Mouse (Mus musculus) fibroblast of lung, adult 2 months (primary cell): ENCODE results near the gene Myo19.
"Not testable (repeated sequence)": the region's sequence is repeated elsewhere in the genome, so short reads cannot be mapped to it uniquely, and the experiment has no call there.

Experiments
- DNase-seq: peaks from one replicate; pipeline ENCODE4 v3.0.0-alpha.2; 2011; ENCODE audit warnings: low read depth

Myo19 gene

DNA sequence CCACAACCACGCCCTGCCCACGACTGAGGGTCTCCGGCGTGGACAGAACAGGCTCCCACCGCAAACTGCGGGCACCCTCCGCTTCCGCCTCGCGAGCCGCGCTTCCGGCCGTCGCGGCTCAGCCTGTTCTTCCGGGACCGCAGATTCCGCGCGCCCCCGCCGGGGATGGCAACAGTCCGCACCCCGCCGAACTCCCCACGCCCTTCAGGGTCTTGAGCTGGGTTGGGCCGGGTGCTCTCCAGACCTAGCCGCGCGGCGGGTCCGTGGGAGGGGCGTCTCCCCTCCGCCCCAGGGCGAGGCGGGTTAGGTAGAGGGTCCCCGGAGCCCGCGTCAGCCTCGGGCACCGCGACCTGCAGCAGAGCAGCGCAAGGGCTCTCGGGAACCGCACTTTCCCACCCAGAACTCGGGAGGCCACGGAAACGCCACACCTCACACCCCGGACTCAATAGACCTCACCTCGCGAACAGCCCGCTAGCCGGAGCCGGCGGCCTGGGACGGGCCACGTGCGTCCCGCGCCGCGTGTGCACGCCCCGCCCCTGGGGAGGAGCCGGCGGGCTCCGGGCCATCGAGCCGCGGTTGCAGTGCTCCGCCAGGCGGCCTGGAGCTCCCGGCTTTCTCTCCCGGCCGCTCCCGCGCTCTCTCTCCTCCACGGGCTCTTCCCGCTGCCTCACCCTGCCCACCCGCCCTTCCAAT is at the start of gene Myo19, which contains the start of gene Pigw:
TSS of gene Myo19 (plus strand) at position 377 of the 693 bp plus-strand sequence.
TSS of gene Pigw (minus strand) at position 514 of the 693 bp plus-strand sequence.
- DNase-seq, result peak; percentile 47

DNA sequence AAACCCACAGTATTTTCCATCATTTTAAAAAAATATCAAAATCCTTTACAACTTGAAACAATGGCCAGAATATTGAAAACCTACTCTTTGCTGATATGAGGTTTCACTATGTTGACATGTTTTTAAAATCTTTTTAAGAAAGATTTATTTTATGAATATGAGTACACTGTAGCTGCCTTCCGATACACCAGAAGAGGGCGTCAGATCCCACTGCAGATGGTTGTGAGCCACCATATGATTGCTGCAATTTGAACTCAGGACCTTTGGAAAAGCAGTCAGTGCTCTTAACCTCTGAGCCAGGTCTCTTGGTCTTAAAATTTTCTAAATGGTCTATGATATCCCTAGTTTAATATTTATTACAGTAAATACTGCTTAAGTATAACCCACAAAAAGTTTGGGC is 40.6 kb upstream of the Myo19 start:
- no peak for DNase-seq

DNA sequence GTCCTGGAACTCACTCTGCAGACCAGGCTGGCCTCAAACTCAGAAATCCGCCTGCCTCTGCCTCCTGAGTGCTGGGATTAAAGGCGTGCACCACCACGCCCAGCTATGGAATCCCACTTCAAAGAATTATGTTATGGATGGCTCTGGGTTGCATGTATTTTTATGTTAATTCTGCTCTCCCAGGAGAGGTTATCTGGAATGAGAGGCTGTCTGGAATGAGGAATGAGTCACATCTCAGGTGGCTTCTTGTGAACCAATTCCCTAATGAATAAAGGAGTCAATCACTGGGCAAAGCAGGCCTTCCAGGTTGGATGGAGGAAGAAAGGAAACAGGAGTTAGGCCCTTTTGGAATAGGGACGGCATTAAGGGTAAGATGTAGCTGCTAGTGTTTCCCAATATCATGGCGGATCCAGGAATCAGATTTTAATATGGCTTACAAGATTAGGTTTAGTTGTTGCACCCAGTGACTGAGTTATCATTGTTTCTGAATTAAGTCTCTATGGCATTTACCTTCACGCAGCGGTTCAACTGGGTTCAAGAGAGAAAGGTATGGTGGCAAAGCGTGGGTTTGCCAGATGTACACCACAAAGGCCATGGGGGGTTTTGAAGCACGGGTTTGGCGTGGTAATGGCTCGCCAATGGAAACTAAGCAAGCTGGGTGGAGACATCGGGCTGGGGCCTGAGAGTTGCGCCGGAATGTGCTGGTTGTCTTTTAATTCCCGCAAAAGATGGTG is 33.0 kb upstream of the Myo19 start:
- DNase-seq, result no peak

GRCm38 (mm10) chr11:84847475-84848090 is 32.4 kb upstream of the Myo19 start:
- DNase-seq, result no peak

GRCm38 (mm10) chr11:84855285-84855684 is 24.7 kb upstream of the Myo19 start:
- DNase-seq, result no peak

DNA sequence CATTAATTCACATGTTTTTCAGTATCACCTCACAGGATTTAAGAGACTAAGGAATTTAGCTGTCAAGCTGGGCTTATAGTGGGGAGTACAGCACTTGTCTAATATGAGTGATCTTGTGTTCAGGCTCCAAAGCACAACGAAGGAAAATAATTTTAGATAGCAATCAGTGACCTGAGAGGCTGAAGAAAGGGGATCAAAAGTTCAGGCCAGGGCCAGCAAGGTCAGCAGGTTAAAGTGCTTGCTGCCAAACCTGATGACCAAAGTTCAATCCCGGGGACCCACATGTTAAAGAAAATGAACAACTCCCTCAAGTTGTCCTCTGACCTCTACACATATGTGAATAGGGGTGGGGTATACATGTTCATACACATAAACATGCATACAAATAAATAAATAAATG is 14.7 kb upstream of the Myo19 start:
- no peak for DNase-seq

DNA sequence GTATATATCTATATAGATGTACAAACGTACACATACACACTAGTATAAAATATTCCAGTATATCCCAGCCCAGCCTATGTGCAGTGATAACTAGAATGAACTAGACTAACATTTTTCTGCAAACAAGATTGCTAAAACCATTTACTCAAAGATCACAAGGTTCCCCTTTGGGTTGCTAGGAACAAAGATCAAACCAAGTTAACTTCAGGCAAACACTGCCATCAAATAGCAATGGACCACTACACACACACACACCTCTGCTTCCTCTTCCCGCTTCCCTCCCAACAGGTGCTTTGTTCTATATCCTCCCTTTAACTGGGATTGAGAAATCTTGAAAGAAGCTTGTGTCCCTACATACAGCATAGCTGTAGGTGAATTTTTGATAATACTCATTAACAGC is 12.4 kb upstream of the Myo19 start:
- no peak for DNase-seq

DNA sequence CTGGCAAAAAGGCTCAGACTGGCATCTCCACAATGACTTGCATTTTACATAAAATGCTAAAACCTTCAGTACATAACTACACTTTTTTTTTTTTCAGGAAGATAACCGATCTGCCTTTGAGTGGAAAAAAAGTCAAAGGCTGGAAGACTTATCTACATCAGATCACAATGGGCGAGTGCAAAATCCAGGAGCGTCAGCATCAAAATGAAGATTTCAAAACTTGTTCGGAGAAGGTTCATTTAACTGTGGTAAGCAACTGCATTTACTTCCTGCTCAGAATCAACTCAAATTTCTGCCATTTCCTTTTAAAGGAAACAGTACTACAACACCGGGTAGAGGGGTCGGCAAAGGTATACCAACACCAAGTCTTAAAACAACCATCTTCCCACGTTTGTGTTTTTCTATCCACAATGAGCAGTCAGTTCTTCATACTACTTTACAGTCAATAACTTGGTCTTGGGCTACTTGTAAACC is 11.1 kb upstream of the Myo19 start:
- DNase-seq, result no peak

DNA sequence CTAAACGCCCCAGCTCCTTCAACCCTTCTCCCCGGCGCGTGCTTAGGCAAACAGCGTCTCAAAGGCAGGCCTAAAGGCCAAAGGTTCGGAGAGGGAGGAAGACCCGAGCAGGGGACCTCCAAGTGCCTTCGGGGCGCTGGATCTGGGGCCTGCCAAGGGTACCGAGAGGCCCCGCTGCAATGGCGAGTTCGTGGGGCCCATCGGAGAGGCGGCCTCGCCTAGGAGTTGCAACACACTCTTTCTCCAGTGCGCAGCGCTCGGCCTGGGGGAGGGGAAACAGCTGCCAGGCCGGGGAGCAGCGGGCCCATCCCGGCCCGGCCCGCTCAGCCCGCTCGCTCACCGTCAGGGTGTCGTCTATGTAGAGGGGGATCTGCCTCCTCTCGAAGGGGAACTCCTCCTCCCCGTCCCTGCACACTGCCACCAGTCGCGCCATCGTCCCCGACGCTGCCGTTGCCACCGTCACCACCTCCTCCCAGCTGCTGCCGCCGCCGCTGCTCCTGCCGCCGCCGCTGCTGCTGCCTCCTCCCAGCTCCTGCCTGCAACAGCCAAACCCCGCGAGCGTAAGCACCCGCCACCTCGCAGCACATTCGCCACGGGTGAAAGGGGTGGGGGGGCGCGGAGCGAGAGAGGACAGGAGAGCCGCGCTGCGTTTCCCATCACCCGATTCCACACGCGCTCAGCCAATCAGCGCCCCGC is 10.3 kb upstream of the Myo19 start:
- peak; percentile 72 for DNase-seq

DNA sequence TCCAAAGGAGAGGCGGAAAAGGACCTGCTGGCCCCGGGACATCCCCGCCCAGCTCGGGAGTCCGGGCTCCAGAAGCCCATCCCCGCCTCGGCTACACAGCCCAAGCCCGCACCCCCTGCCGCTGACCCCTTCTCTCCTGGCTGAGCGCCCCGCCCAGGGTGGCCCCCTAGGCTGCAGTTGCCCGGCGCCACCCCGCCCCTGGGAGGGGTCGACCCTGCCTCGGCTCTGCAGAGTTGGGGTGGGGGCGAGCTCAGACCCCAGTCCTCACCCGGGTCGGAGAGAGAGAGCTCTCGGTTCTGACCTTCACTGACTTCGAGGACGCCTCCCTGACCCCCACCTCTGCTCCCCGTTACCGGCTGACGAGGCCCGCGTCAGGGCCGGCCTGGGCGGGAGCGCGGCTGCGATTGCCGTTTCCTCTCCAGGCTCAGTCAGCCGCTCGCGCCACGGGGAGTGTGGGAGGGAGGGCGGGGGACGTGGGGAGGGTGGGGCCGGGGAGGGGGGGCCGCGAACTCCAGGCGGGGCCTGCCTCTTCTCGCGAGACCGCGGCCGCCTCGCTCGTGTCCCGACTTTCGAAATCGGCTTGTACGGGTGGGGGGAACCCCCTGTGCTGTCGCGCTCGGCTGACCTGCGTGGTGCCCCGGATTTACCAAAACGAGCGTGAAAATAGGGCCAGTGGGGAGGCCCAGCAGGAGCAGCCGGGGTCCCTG is 9.5 kb upstream of the Myo19 start, which contains the start of gene Ggnbp2:
TSS of gene Ggnbp2 (minus strand) at position 481 of the 707 bp plus-strand sequence.
- peak; percentile 64 for DNase-seq

GRCm38 (mm10) chr11:84871046-84871445 is 8.9 kb upstream of the Myo19 start:
- no peak for DNase-seq

GRCm38 (mm10) chr11:84871548-84872069 is 8.3 kb upstream of the Myo19 start:
- DNase-seq, result no peak

GRCm38 (mm10) chr11:84873042-84873833 is 6.7 kb upstream of the Myo19 start:
- no peak for DNase-seq

GRCm38 (mm10) chr11:84876020-84876419 is 3.9 kb upstream of the Myo19 start:
- DNase-seq, result not testable (repeated sequence)

- DNase-seq, result no peak
Measured at GRCm38 (mm10) chr11:84879007-84879771, 759 bp upstream of the Myo19 start.

DNA sequence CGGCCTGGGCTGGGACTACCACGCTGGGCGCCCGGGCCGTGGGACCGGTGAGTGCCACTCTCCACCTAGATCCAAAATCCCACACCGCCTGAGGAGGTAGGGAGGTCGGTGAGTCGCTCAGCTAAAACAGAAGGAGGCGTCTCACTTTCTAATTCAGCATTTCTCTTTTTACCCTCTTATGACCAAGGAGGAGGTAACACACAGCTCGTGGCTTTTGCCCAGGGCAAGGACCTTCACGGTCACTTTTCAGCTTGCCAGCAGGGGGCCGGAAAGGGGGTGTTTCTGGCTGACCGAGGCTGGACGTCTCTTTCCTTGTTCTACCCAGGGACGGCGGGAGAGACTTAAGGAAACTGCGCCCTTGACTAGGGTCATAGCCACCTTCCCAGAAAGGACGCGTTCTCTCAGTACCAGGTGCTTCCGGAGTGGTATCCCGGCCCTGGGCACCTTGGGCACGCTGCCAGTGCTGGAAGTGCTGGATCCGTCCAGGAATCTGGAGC is 565 bp downstream of the Myo19 start:
- no peak for DNase-seq

- no peak for DNase-seq
Measured at GRCm38 (mm10) chr11:84880971-84881370, 1.0 kb downstream of the Myo19 start.

DNA sequence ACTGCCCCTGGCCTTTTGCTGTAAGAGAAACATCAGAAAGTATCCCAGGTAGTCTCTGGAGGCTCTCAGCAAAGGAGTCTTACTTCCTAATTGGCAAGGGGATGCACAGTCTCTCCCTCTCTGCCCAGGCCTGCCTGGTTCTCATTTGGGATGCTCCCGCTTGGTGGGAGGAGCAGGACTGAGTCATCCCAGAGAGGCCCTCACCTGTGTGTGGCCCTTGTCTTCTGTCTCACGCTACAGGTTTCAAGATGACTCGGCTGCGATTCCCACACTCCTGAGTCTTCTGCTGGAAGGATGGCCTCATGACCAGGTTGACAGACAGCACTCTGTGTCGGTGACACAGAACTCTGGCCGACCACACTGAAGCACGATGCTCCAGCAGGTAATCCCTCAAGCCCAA is 2.4 kb downstream of the Myo19 start:
- no peak for DNase-seq

- no peak for DNase-seq
Measured at GRCm38 (mm10) chr11:84885238-84885637, 5.3 kb downstream of the Myo19 start.

- no peak for DNase-seq
Measured at GRCm38 (mm10) chr11:84886236-84886635, 6.3 kb downstream of the Myo19 start.
